Mouse (Mus musculus) thymus, adult 18-20 months (tissue): Measurements from ENCODE around the gene Srpr.

Source experiments
- DNase-seq, 2 experiments: peaks; one replicate each; pipeline ENCODE4 v3.0.0; 2022; ENCODE audit warnings: mixed read lengths in 2 of 2

Gene Srpr

DNA sequence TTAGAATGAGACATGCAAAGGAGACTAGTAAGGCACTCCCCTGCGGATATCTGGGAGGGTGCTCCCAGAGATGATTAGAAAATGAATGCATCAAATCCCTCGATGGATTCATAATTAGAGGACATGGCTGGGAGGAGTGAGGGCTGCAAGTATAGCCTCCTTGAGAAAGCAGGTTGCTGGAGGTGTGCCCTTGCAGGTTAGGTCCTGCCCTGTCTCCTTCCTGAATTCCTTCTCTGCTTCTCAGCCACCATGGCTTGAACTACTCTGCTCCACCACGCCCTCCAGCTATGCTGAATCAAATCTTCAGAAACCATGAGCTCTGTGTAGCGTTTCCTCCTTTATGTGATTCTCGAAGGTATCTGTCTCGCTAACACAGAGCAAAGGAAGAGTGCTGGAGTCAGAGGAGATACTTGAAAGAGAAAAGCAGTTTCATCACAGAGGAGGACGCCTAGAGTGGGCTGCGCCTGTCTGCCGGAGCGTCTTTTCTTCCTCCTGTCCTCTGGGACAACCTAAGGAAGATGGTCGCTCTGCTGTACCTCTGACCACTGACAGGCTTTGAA lies 6.9 kb upstream of the Srpr start:
- DNase-seq: no peak

GRCm38 (mm10) chr9:35194048-35194447 lies 5.9 kb upstream of the Srpr start:
- no peak for DNase-seq

- no peak for DNase-seq
Observed at GRCm38 (mm10) chr9:35197625-35198024, 2.4 kb upstream of the Srpr start.

DNA sequence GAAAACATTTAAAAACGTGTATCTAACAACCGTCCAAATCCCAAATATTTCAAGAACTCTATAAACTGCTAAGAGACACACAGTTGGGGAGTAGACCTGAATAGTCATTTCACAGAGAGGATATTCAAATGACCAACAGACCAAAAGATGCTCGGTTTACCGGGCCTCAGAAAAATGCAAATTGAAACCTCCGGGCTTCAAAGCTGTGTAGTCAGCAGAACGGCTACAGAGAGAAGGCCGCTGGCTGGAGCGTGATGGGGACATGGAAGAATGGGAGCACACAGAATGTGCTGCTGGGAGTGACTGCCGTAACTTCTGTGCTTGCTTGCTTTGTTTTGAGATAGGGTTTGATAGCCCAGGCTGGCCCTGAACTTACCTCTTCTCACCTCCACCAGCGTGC lies 1.6 kb upstream of the Srpr start:
- DNase-seq: no peak

GRCm38 (mm10) chr9:35198945-35199771 lies 817 bp upstream of the Srpr start:
- no peak for DNase-seq

DNA sequence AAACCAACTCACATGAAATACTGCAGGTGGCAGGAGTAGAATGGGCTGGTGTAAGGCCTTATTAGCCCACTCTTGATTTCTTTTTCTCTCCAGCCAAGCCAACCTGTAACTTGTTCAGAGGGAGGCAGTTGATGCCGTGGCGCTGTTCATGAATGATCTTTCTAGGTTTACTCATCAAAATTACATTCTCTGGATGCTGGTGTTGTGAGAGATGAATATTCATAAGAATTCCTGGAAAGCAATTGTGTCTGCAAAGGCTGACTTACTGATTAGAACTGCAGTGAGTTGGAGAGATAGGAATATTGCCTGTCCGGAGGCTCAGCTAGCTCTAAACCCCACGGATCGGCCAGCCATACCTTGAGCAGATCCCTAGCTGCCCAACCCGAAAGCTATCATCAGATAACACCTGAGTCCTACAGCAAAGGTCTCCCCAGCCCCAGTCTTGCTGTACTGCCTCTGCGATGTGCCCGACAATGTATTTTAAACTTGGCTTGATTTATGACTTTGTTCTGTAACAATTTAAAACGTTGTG lies 620 bp downstream of the Srpr start:
- DNase-seq: no peak

GRCm38 (mm10) chr9:35203536-35203935 lies 3.6 kb downstream of the Srpr start:
- DNase-seq: no peak

- DNase-seq: no peak
Observed at GRCm38 (mm10) chr9:35204421-35204820, 4.4 kb downstream of the Srpr start.

GRCm38 (mm10) chr9:35210542-35211474 lies 10.8 kb downstream of the Srpr start, which contains the start of gene Foxred1:
Gene Foxred1 (minus strand): TSS chr9:35211055.
- DNase-seq: peak; percentile 99

DNA sequence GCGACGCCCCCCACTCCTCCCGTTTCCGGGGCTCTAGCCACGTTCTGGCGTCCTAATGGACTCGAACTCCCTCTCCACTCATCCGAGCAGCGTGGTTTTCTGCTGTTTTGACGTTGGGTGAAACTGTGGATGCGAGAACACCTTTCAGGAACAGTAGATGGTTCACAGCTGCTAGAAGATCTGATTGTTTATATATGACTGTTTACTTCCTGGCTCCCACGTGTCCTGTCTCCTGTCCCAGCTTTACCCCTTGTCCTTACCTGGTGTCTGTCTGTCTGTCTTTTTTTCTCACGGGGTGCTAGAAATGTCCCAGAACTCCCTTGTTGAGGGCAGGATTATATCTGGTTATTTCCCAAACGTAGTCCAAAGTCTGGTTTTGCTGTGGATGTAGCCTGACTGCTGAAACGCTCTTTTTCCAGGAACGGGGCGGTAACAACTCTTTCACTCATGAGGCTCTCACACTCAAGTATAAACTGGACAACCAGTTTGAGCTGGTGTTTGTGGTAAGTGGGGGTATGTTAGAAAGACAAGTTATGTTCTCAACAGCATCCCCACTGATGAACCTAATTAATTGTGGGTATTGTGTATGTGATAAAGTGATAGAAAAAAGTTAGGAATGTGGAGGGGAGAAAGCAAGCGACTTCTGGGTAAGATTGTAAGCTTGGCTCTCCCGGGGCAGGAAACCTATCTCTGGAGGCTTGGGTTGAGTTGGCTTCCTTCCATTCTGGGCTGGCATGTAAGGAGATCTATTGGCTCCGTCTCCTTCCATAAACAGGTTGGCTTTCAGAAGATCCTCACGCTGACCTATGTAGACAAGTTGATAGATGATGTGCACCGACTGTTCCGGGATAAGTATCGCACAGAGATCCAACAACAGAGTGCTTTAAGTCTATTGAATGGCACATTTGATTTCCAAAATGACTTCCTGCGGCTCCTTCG lies 11.9 kb downstream of the Srpr start:
- no peak for DNase-seq

DNA sequence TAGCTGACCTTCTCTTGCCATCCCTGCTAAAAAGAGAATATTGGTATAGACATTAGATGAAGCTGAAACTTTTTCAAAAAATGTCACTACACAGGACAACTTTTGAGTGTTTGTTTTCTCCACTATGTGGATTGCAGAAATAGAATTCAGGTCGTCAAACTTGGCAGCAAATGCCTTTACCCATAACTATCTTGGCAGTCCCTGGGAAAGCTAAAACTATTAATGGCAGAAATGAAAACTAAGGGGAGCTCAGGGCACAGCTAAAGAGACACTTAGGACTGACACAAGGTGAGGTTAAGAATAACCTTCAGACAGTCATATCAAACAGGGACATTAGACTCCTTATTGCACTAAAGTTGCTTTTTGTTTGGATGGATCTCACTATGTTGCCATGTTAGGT lies 18.0 kb downstream of the Srpr start:
- DNase-seq: no peak

DNA sequence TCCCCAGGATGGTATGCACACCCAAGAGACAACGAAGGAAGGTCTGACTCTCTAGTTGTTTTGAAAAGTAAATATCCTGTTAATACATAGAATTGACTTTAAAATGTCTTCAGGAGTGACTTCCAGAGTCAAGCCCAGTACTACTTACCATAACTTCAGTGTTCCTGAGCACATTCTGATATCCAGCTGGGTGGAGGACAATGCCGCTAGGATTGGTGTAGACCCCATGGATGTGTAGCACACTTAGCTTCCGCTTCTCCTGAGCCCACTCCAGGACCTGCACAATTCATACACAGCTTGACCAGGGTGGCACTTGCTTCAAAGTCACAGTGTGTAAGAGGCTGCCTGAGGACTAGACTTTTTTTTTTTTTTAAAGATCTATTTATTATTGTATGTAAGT lies 23.5 kb downstream of the Srpr start:
- DNase-seq: no peak

DNA sequence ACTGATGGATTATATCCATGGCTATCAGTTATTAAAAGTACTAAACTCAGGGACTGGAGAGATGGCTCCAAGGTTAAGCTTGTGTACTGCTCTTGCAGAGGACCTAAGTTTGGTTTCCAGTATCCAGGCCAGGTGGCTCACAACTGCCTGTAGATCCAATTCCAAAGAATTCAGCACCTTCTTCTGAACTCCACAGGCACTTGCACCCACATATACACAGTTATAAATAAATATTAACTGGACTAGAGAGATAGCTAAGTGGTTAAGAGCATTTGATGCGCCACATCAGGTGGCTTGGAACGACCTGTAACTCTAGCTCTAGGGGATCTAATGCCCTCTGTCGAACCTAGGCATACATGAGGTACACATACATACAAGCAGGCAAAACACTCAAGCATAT lies 28.7 kb downstream of the Srpr start:
- no peak for DNase-seq

GRCm38 (mm10) chr9:35235996-35236395 lies 36.0 kb downstream of the Srpr start:
- no peak for DNase-seq

DNA sequence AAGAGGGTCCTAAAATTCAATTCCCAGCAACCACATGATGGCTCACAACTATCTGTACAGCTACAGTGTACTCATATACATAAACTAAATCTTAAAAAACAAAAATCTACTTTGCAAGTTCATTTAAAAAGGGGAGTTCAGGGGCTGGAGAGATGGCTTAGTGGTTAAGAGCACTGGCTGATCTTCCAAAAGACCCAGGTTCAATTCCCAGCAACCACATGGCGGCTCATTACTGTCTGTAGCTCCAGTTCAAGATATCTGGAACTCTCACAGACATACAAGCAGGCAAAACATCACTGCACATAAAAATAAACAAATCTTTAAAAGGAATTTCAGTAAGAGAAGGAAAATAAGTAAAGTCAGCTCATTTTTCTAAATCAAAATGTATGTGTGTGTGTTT lies 38.4 kb downstream of the Srpr start:
- DNase-seq: no peak

- DNase-seq: no peak
Observed at GRCm38 (mm10) chr9:35238915-35239571, 39.1 kb downstream of the Srpr start.

DNA sequence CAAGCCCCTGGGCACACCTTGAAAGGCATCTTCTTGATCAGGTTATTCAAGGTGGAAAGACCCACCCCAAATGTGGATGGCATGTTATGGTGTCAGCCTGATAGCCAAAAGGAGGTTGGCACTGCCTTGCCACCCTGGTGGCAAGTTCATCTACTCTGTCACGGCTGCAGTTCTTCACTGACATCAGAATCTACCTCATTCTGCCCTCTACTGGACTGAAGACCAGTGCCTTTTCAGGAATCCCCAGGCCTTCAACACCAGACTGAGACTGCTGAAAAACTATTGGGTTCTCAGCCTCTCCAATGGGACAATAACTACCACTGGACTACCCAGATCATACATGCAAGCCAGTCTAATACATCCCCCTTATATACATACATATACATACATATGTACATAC lies 39.8 kb downstream of the Srpr start:
- DNase-seq: no peak

DNA sequence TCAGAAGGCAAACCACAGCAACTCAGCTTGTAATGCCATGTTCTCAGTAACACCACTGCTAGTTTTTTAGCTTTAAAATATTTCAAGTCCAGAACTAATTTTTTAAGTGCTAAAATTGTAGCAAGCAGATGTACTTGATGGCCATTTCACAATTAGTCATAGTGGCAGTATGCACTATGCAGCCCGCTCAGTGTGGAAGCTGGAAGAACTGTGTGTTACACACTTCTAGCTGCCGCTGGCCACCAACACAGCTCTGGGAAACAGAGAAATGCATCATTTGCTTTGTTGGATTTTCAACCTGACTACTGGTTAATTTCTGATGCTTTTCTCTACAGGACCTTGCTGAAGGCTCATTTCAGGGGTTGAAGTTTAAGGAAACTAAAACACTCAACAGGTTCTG lies 47.4 kb downstream of the Srpr start:
- no peak for DNase-seq

DNA sequence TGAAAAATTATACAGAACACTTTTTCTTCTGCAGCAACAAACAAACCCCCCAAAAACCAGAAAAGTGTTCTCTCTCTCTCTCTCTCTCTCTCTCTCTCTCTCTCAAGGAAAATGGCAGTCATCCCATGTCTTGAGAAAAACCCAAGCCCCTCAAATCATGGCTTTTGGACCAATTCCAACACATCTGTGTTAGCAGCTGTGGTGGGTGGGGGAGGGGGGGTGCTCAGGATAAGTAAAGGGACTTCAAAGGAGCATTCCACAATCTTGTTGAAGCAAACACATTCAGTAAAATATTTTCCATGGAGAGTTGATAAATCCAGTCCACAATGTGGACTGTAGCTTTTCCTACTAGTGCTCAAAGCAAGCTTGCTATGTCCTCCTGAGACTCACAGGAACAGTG lies 49.5 kb downstream of the Srpr start:
- no peak for DNase-seq

DNA sequence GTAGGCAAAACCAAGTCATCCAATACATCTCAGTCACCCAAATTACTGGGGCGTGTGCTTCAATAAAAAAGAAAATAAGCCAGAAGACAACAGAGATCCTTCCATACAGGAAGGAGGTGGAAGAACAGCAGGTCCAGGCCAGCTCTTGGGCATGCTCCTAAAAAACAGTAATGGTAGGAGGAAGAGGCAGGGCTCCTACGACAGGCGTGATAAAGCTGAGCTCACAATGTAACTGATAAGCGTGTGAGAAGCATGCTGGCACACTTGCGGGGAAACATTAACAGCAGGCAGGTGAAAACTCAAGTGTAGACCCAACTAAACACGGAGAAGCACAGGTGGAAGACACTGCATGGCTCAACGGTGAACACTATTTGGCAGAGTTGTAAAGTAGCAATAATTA lies 57.4 kb downstream of the Srpr start:
- no peak for DNase-seq

GRCm38 (mm10) chr9:35262418-35262817 lies 62.4 kb downstream of the Srpr start:
- no peak for DNase-seq

DNA sequence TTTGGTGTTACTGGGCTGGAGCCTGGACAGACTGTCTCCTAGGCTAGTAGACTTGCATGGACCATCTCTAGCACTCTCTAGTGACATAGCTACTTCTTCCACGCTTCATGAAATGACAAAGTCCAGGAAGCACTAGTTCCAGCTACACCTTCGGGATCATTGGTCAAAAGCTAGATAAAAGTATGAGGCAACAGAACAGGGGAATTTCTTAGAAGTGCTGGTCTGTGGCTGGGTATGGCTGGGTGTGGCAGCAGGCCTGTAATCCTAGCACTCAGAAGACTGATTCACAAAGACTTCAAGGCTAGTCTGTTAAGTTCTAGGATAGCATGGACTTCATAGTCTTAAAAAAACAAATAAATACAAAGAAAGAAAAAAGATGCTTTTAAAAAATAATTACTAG lies 63.5 kb downstream of the Srpr start:
- DNase-seq: no peak
